Mouse (Mus musculus): ENCODE data around the gene Hes5. TPM values are rescaled to one million over a fixed set of nuclear protein-coding genes. Genes with fewer than 3 reads are reported as not detected.

Gene Hes5
- total RNA-seq, 2 experiments from 2014 or later = 0.96 to 2.2 TPM

DNA sequence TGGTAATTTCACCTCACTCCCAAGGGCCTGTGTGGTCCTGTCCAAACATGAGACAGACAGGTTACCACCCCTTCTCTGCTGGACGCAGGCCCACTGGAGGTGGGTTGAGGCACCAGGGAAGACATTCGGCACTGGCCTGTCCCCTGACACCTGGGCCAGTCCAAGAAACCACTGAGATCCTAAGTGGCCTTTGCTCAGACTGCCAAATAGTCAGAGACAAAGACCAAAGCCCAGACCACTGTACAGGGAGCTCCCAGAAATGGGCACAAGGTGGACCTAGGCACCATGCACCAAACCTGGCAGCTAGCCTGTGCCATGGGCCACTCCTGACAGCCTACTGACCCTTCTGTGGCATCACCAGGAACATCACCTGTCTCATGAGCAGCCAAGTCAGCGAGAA lies 48.5 kb downstream of the Hes5 start:
- DNase-seq (ENCODE audit: low spot score in 2 of 2) = no peak

DNA sequence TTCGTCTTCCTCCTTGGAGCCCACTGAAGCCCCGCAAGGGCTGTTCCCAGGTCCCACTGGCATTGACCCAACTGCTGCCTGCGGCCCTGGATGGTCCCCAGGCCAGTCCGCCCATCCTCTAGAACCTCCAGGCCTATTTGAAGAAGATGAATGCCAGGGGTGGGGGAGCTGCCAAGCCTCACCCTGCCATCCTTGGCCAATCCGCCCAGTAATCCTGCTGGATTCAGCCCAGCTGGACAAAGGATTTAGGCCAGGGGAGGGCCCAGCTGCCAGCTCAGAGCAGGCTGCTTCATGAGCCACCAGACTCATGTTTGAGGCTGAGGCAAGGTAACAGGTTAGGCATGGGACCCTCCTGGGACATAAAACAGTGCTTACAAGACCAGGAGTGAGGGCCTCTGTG lies 50.1 kb downstream of the Hes5 start:
- no peak for DNase-seq (ENCODE audit: low spot score in 2 of 2)

DNA sequence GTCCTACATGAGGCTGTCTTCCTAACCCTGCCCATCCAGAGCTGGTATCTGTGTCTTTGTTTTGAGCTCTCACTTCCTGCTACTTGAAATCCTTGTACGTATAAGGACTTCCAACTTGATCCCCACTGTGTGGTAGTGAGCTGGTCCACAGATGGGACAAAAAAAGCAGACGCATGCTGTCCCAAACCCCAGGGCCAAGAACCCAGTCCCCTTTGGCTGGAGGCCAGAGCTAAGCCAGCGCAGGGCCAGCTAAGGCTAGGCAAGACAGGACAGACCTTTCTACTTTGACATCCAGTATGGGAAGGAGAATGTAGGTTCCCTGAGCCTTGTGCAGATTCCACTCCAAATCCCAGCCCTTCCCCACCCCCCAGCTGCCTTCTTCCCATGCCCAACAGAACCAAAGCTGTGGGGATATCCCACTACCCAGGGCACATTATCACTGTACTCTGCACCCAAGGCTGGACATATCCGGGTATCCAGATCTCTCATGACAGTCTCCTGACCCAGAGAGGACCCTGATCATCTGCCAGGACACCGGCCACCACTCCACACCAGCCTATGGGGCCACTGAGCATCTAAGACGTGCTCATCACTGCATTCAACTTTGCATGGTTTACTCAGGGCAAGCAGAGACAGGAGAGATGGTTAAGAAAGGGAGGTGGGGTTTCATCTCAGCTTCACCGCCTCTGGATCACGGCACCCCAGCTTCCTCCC lies 50.7 kb downstream of the Hes5 start:
- no peak for DNase-seq (ENCODE audit: low spot score in 2 of 2)

Other genes starting within 250 kb of the Hes5 start
- gene Ttc34, start 123.5 kb upstream of the Hes5 start, total RNA-seq (2021) = under 1 TPM; 0.31 to 0.62 TPM
- under 1 TPM; 0.65 to 0.76 TPM for gene Mmel1, start 91.3 kb upstream of the Hes5 start, total RNA-seq (2021)
- gene Fam213b, start 61.8 kb upstream of the Hes5 start, total RNA-seq (2021) = 10 to 100 TPM; 35.7 to 41.1 TPM
- 10 to 100 TPM; 10.6 to 13.2 TPM for gene Tnfrsf14, start 32.4 kb upstream of the Hes5 start, total RNA-seq (2021)
- gene Pank4, start 3.2 kb downstream of the Hes5 start, total RNA-seq (2021) = 10 to 100 TPM; 32.4 to 39.2 TPM
- 1 to 10 TPM; 1.1 to 1.6 TPM for gene Plch2, start 95.9 kb downstream of the Hes5 start, total RNA-seq (2021)
- 10 to 100 TPM; 25.6 to 27.5 TPM for gene Pex10, start 106.1 kb downstream of the Hes5 start, total RNA-seq (2021)
- 10 to 100 TPM; 90.8 to 96.1 TPM for gene Rer1, start 125.5 kb downstream of the Hes5 start, total RNA-seq (2021)
- gene Morn1, start 125.7 kb downstream of the Hes5 start, total RNA-seq (2021) = 10 to 100 TPM; 12.1 to 14.9 TPM